Mouse (Mus musculus) C2C12 (cell line): ENCODE measurements around the gene Bex4. TPM values are rescaled to one million over a fixed set of nuclear protein-coding genes. Genes with fewer than 3 reads are reported as not detected.
A peak's percentile ranks its signal among the peaks of the same experiment; 100 is the strongest.

ENCODE experiments used
- H3K27me3 ChIP-seq: one replicate; pipeline ENCODE4 v1.6.1; 2011; ENCODE audit not compliant: control insufficient read depth, insufficient read depth, insufficient read length
- H3K36me3 ChIP-seq: one replicate; pipeline ENCODE4 v1.6.1; 2011; ENCODE audit not compliant: control insufficient read depth, insufficient read depth
- H3K4me3 ChIP-seq: one replicate; pipeline ENCODE4 v1.5.1; 2011; ENCODE audit warnings: mild to moderate bottlenecking, control low read depth; ENCODE audit not compliant: poor library complexity, insufficient read depth, severe bottlenecking
- H3K79me2 ChIP-seq: one replicate; pipeline ENCODE4 v1.6.1; 2011; ENCODE audit not compliant: control insufficient read depth, insufficient read depth
- H3K79me3 ChIP-seq: one replicate; pipeline ENCODE4 v1.6.1; 2011; ENCODE audit warnings: low read depth, control low read depth
- H3ac ChIP-seq: one replicate; pipeline ENCODE3; 2011; ENCODE audit warnings: low read depth; ENCODE audit not compliant: control insufficient read depth, insufficient read length
- CEBPB ChIP-seq: IDR thresholded peaks from one replicate; pipeline ENCODE4 v1.6.1; 2011; ENCODE audit warnings: low read depth, mild to moderate bottlenecking, control low read depth, moderate library complexity
- CTCF ChIP-seq: IDR thresholded peaks from one replicate; pipeline ENCODE4 v1.5.1; 2011; ENCODE audit not compliant: control insufficient read depth, insufficient read depth, insufficient read length
- FOSL1 ChIP-seq: IDR thresholded peaks from one replicate; pipeline ENCODE4 v1.8.0; 2011; ENCODE audit warnings: mild to moderate bottlenecking, low read length; ENCODE audit not compliant: poor library complexity, insufficient read depth, severe bottlenecking
- MAX ChIP-seq: IDR thresholded peaks from one replicate; pipeline ENCODE4 v1.6.1; 2011; ENCODE audit warnings: mild to moderate bottlenecking, control low read depth
- MYOD1 ChIP-seq: IDR thresholded peaks from one replicate; pipeline ENCODE4 v1.6.1; 2011; ENCODE audit warnings: low read depth; ENCODE audit not compliant: control insufficient read depth, insufficient read length
- MYOG ChIP-seq: IDR thresholded peaks from one replicate; pipeline ENCODE4 v1.6.1; 2011; ENCODE audit not compliant: control insufficient read depth, insufficient read length; ENCODE audit errors: extremely low read depth
- USF1 ChIP-seq: IDR thresholded peaks from one replicate; pipeline ENCODE4 v1.6.1; 2011; ENCODE audit warnings: low read depth, mild to moderate bottlenecking, control low read depth, moderate library complexity
- polyA plus RNA-seq: library from polyadenylated mRNA; unstranded; fragments of >200 nt; fragmentation: generic; extraction: Trizol; gene quantifications from one replicate; pipeline ENCODE4 v1.2.1, GENCODE M21; 2012; ENCODE audit warnings: missing spikeins

The Bex4 gene
- polyA plus RNA-seq, 1 experiment = not detected

DNA sequence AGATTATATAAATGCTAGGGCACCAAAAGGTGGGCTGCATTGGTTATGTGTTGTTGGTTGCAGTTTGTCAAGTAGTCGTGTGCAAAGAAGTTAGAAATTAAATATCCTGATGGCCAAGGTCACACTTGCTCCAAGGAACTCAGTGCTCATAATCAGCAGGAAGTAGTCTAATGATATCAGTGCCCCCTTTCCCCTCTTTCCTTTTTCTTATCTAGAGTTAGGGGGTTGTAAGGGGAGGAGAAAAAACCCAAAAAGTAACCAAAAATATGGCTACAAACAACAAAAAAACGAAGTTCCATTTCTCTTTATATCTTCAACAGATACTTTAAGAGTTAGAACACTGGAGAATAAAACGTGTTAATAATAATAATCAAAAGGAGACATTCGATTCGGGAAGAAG, 2.6 kb downstream of the Bex4 start:
- Histone ChIP-seq H3ac (no peak overlapping the region), H3K79me2 (no peaks in the 10 kb centered on the region), H3K27me3 (no peaks in the 10 kb centered on the region), H3K4me3 (no peak overlapping the region), H3K79me3 (no peaks in the 10 kb centered on the region), H3K36me3 (no peaks in the 10 kb centered on the region)
- TF ChIP-seq CTCF (no peak), USF1 (no peak), MYOD1 (no peak), CEBPB (no peak), MAX (no peak)

DNA sequence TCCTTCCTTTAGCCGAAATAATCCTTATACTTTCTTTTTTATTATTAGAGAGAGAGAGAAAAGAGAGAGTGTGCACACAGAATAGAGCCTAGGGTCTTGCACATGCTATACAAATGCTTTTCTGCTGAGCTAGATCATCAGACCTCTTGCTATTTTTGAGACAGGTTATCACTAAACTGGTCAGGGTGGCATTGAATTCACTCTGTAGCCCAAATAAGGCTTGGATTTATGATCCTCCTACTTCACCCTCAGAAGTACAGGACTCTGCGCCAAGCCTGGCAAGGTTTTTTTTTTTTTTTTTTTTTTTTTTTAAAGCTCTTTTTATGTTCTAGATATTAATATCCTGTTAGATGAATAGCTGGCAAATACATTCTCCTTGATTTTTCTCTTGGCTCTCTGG, 4.9 kb downstream of the Bex4 start:
- Histone ChIP-seq H3K79me2 (no peaks in the 10 kb centered on the region), H3K27me3 (no peaks in the 10 kb centered on the region), H3K79me3 (no peaks in the 10 kb centered on the region), H3ac (no peak overlapping the region), H3K36me3 (no peaks in the 10 kb centered on the region), H3K4me3 (no peak overlapping the region)
- TF ChIP-seq MYOD1 (no peak), CTCF (no peak), FOSL1 (no peak), MAX (no peak), MYOG (no peak), USF1 (no peak)

DNA sequence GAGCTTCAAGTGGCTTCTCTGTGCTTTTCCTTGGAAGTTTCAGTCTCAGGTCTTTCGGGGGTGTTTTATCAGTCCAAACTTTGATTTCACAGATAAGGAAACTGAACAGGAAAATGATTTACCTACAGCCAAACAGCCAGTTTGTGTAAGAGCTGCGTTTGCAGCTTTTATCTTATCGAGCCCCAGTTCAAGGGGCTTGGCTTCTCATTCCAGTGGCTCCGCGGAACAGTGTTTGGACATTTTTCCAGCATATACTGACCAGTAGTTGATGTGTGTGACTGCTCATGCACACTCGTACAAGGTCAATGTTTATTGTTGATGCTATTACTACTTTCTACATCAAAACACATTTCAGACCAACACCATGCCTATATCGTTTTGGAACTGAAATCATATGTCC, 5.4 kb downstream of the Bex4 start:
- TF ChIP-seq CEBPB (no peak), FOSL1 (no peak), CTCF (no peak), MAX (no peak), USF1 (no peak), MYOD1 (no peak), MYOG (no peak)
- no peaks in the 10 kb centered on the region for H3K79me2 ChIP-seq
- H3K36me3 ChIP-seq = no peaks in the 10 kb centered on the region
- no peak overlapping the region for H3K4me3 ChIP-seq
- no peaks in the 10 kb centered on the region for H3K27me3 ChIP-seq
- H3K79me3 ChIP-seq = no peaks in the 10 kb centered on the region
- no peak overlapping the region for H3ac ChIP-seq

DNA sequence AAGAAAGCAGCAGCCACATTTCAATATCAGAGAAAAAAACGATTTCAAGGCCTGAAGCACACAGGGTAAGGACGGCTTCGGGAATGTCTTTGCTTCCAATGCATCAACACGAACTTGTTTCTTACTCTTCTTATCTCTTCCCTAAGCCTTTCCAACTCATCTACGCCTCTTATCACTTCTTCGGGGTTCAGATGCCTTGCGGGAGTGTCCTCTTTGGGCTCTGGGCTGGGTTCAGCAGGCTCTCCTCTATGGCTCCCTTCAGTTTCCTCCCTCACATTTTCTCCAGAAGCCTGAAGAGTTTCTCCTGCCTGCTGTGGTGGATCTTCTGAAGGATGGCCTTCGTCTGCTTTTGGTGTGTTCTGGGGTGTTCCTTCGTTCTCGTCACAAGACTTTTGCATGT, 31.8 kb downstream of the Bex4 start:
- Histone ChIP-seq H3K4me3 (peak overlapping the region; percentile 6), H3ac (no peak overlapping the region), H3K27me3 (no peaks in the 10 kb centered on the region), H3K36me3 (peaks cover 12% of the 10 kb centered on the region), H3K79me2 (peaks cover 9% of the 10 kb centered on the region), H3K79me3 (peaks cover 11% of the 10 kb centered on the region)
- no peak for TF ChIP-seq FOSL1
- no peak for TF ChIP-seq MYOD1
- TF ChIP-seq MYOG = no peak
- TF ChIP-seq USF1 = no peak
- TF ChIP-seq MAX = no peak
- TF ChIP-seq CTCF = no peak
- no peak for TF ChIP-seq CEBPB

DNA sequence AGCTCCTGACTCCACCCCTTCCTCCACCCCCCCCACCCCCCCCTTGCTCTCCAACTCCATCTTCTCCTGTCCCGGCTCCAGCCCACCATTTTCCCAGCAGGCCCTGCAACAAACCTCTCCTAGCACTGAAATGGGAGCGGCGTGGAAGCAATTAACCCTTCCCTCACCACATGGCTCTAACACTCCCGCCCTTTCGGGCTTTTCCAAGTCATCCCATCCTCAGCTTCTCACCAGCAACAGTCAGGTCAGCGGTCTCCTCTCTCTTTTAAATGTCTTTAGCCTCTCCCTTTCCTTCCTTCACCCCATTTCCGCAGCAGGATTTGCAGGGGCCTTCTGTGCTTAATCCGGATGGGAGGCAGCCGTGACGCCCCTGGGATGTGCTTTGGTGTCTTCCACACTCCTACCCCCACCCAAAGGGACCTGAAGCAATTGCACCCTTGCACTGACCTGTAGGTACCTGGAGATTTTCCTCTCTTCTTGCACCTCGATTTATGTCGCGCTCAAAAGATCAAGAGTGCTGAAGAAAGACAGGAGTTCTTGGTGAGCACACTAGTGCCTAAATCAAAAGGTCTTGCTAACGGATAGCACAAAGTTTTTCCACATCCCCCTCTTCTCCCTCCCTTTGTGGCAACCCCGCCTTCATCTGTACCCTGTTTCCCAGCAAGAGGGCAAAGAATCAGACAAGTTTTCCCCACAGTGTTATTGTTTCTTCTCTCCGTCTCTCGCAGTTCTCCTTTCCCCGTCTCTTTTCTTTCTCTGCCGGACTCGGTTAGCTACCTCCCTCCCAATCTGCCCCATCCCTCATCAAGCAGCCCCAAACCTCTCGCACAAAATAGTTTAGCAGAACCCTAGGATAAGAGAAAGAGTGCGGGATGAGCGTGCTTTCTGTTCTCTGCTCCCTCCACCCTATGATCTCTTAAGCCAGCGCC, 32.7 kb downstream of the Bex4 start:
- H3K36me3 ChIP-seq = peaks cover 12% of the 10 kb centered on the region
- H3ac ChIP-seq = peak overlapping the region; percentile 83
- H3K79me3 ChIP-seq = peaks cover 11% of the 10 kb centered on the region
- no peaks in the 10 kb centered on the region for H3K27me3 ChIP-seq
- peaks cover 9% of the 10 kb centered on the region for H3K79me2 ChIP-seq
- H3K4me3 ChIP-seq = peak overlapping the region; percentile 51
- TF ChIP-seq MYOD1 (no peak), FOSL1 (no peak), CTCF (no peak), MAX (no peak), USF1 (no peak), CEBPB (no peak), MYOG (no peak)

DNA sequence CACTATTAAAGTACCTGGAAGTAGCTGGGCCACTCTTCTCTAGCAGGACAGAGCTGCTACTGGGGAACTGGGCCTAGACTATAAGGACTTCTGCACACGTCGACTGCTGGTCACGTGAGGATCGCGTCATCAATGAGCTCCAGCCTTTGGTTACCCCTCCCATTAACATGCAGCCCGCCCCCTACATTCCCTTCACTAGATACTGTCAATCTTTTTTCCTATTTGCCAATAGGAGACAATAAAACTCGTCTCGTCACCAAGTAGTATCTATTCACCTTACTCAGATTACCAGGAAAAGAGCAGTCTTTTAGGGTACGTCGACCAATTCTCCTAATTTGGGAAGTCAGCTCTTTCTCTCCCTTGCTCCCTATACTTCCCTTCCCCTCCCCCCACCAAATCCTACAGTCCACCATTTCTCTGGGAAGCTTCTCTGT, 33.3 kb downstream of the Bex4 start, which contains the start of gene Tceal8:
TSS of gene Tceal8 (minus strand) at position 225 of the 434 bp plus-strand sequence.
- TF ChIP-seq MAX (no peak), MYOD1 (no peak), USF1 (peak; percentile 99)
- Histone ChIP-seq H3ac (peak within 1 kb of the TSS; percentile 83), H3K4me3 (peak within 1 kb of the TSS; percentile 51), H3K79me3 (peaks cover 11% of the 10 kb centered on the region), H3K36me3 (peaks cover 12% of the 10 kb centered on the region), H3K27me3 (no peaks in the 10 kb centered on the region), H3K79me2 (peaks cover 9% of the 10 kb centered on the region)
